Mouse (Mus musculus): ENCODE measurements around the gene Smurf2.

Gene Smurf2

DNA sequence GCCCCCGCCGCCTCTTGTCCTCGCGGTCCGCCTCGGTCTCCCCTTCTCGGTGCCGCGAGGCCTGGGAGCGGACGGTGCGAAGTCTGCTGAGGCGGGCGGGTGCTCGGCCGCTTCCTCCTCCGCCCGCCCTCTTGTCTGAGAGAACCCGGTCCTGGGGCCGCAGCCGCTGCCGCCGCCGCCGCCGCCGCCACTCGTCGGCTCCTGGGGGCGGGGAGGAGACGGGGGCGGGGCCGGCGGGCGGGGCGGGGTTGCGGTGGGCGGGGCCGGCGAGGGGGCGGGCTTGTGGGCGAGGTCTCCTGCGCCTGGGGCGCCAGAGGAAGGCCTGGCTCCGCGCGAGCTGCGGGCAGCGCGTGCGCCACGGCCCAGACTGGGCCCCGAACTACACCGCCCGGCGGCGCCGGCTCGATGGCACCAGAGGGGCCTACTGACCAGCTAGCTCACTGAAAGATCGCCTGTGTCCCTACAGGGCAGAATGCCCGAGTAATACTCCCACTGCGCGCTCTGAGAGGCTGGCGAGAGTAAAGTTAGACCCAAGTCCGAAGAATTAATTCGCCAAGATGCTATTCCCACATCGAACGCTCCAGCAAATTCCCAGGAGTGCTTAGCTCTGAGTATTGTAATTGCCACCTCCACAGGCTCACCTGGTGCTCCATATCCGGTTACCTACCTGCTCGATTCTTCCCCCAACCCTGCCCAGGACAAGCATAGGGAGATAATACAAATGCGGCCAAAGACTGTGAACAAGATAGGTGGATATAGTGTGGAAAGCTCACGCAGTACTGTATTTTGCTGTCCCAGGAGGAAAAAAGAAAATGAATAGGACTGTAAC is at the start of gene Smurf2:
Gene Smurf2, minus strand, starts transcription at position 165 of the 829 bp plus-strand sequence.
- WGBS = 4% methylated on average over 49 of the region's 72 CpGs

DNA sequence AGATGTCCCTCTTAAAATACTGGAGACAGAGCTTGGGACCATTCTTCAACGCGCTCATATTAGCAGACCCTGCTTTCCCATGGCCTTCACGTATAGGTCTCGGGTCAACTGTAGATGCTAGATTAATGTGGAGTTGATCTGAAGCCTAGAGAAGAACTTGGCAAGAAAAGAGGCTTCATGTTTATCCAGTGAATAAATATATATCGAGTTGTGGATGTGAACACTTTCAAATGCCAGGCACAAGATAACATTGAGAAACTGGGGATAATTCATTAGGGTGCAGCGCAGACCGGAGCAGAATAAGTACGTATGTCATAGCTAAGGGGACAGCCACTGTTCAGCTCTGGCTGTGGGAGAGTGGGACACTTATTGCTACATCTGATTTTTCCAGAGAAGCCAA is 49.3 kb upstream of the Smurf2 start:
- 94% methylated on average over 8 of the region's 8 CpGs for WGBS

DNA sequence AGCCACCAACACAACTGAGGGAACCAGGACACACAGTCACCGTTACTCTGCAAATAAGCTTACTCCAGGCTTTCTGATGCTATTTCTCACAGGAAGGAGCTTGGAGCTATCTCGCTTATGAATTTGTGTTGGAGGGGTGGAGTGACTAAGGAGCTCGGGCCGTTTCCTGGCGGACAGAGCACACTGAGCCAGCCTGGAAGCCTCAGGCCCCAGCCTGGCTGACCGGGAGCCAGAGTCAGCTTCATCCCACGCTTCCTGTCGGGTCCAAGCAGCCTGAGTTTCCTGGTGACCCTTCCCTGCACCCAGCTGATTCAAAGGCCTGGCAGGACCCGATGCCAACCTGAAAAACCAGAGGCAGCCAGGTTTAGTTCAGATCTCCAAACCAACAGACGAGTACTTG is 47.1 kb upstream of the Smurf2 start:
- WGBS = 66% methylated on average over 10 of the region's 10 CpGs

DNA sequence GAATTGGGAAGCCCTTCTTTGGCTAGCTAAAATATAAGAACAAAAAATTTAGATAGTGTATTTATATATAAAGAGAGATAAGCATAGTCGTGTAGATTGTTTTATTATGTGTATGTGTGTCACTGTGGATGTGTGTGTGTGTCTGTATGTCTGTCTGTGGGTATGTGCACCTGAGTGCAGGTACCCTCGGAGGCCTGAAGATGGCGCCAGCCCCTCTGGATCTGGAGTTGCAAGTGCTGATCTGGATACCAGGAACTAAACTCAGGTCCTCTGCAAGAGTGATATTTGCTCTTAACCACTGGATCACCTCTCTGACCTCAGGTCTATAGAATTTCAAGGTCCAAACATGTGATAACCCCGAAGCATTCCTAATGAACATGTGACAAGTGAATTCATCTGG is 45.4 kb upstream of the Smurf2 start:
- 92% methylated on average over 4 of the region's 4 CpGs for WGBS

DNA sequence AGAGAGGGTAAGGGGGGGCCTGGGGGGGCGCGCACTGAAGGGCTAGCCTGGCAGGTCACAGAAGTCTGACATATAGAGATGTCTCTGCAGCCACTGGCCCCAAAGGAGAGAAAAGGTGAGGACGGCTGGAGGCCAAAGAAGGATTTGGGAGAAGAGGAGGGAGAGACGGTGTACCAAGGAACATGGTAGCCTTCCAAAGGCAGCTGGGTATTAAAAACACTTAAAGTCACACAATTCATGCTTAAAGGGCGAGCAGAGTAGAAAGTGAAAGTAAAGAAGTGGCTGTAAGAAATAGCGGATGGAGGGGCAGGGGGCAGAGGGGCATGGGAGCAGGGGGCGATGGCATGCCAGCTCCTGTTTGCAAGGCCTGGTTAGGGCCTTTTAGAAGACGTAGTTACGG is 41.8 kb upstream of the Smurf2 start:
- 93% methylated on average over 9 of the region's 9 CpGs for WGBS

DNA sequence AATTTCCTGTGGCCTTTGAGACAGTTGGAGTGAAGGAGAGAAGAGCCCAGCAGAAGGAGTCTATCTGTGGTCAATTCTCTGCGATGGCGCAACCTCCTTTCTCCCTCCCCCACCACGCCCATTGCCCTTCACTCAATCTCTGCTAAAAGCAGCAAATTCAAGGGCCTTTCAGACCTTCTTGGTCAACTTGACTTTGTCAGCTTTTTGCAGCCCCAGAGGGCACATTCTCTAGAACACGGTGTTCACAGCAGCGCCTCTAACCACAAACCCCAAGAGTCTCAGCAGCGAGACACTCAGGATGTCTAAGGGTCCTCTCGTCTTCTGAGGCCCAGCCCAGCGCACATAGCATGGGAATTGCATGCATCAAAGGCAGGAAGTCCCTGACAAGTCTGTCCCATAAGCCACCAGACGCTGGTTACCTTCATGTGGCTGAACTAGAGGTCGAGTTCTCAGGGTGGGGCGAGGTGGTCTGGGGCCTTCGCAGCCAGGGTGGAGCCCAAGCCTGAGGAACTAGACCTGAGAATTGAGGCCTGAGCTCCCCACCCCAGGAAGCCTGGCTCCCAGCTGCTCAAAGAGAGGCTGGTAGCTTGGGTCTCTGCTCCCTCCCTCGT is 41.1 kb upstream of the Smurf2 start:
- 84% methylated on average over 13 of the region's 13 CpGs for WGBS

DNA sequence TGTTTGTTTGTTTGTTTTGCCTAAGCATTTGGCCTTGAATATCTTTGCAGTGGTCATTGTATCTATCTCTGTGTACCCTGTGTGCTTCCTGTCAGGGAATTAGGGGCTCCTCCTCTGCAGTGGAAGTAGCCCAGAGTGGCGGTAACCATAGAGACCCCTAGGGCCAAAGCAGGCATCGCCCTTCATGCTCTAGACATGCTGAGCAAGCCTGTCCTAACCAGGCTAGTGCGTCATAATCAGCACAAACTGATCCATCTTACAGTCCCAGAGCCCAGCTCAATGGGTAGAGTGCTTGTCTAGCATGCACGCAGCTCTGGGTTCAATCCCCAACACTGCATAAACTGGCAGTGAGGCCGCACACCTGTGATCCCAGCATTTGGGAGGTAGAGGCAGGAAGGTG is 38.6 kb upstream of the Smurf2 start:
- WGBS = 93% methylated on average over 5 of the region's 5 CpGs

DNA sequence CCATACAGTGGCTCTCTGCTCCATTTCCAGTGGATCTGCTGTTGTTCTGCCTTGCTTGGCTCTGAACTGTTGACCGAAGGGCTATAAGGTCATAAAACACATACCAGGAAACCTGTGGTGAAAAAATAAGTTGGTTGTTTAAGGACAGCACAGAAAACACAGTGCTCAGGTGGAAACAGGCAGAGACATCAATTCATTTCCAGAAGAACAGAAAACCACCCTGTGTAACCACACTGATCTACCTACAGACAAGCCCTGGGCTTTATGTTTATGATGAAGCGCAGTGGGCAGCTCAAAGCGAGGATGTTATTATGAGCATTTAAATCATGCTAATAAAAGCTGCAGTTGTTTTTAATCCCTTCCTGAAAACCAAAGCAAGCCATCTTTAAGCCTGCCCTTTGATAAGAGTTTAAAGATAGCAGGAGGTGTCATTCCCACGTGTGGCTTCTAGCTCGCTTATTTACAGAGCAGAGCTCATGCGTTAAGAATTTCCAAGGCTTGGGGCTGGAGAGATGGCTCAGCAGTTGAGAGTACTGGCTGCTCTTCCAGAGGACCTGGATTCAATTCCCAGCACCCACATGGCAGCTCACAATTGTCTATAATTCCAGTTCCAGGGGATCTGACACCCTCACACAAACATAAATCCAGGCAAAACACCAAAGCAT is 38.0 kb upstream of the Smurf2 start:
- WGBS = 87% methylated on average over 6 of the region's 6 CpGs

DNA sequence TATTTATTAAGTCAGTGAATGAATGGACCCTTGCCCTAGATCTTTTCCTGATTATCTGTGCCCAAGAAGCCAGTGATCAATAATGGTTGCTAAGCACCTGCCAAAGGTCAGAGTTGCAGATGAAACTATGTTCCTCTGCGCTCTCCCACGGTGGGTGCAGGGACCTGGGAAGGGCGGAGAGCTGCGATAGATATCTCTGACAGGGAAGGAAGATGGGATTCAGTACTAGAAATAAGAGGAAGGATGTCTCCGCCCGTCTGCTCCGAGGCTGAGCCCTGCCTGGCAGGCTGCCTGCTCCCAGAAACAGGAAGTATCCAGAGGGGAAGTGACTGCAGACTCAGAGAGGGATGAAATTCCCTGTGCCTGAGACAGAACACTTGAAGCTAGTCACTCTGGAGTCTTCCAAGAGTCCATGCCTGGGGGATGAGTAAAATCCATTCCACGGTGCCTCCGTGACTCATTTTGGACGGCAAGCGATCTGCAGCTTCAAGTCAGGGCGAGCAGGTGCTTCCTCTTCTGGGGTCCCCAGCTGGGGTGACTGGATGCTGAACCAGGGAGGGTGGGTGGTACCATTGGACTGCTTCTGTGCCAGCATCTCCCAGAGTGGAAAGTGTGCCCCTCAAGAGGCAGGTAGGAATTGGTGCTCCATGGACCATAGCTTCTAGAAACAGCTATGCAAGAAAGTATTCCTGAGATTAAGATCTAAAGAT is 36.9 kb upstream of the Smurf2 start:
- WGBS = 69% methylated on average over 12 of the region's 12 CpGs

DNA sequence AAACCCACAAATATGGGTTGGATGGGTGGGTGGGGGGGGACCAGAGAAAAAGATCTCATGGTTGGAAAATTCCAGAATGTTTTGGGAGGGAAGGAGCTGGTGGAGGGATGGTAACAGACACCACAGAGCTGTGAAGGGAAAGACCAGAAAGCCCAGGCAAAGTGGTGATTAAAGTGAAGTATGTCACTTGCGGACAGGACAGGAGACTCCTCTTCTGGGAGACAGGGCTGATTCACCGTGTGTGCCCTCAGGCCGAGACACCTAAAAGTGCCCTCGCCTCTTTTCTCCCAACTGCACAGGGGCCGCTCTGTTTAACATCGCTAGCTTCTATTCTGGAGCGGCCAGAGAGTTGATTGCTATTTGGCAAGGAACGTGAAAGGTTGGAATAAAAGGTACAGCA is 34.1 kb upstream of the Smurf2 start:
- 69% methylated on average over 8 of the region's 8 CpGs for WGBS

DNA sequence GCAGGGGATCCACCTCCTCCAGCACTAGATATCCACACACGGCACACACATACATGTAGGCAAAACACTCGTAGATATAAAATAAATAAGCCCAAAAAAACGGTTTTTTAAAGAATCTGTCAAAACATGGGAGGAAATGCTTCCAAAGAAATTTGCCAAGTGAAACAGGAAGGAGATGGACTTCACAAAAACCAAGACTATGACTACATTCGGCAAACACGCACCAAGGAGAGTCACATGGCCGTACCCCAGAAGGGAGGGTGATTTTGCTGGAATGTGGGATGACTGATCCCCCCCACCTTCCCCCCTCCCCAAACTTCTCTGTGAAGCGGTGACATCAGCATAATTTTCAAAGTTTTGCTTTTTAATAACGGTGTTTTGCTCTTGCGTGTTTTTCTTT is 33.6 kb upstream of the Smurf2 start:
- 65% methylated on average over 9 of the region's 9 CpGs for WGBS

DNA sequence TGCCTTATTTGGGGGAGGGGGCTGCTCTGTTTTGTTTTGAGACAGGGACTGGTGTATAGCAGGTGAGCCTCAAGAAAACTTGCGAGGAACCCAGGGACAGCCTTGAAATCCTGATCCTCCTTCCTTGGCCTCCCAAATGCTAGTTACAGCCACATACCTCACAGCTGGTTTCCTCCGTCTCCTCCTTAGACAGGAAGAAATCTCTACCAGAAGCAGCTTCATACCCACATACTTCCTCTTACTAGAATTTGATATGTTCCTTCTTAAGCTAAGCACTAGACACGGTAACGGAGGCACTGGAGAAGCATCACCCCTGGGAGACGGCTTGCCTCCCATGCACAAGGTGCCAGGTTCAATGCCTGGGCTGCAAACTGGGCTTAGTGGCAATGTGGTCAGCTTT is 16.8 kb upstream of the Smurf2 start:
- WGBS = 85% methylated on average over 5 of the region's 5 CpGs

DNA sequence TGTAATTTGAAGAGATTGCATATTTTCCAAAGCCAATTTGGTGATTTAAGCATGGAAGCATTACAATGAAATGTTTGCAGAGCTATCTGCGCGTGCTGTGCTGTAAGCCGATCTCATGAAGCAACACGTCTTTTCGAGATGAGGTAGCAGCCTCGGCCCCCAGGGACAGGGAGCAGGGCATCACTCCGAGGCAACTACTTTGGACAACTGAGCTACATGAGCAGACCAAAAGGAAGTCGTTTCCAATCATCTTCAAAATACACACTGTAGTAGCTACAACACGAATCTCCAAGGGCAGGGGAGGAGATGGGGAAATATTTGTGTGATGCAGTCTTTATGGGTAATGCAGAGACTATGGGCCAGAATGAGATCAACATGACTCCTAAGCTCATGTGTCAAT is 9.9 kb upstream of the Smurf2 start:
- 66% methylated on average over 9 of the region's 9 CpGs for WGBS

DNA sequence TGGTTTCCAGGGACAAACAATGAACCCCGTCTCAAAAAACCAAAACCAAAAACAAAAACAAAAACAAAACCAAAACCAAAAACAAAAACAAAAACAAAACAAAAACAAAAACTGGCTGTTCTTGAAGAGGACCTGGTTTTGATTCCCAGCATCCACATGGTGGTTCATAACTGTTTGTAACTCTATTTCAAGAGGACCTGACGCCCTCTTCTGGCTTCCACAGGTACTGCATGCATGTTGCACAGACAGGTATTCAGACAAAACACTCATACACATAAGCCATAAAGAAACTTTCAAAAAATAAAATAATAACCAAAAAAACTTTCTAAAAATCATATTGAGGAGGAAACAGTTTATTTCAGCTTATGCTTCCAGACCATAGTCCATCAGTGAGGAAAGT is 8.4 kb upstream of the Smurf2 start:
- 60% methylated on average over 2 of the region's 2 CpGs for WGBS

DNA sequence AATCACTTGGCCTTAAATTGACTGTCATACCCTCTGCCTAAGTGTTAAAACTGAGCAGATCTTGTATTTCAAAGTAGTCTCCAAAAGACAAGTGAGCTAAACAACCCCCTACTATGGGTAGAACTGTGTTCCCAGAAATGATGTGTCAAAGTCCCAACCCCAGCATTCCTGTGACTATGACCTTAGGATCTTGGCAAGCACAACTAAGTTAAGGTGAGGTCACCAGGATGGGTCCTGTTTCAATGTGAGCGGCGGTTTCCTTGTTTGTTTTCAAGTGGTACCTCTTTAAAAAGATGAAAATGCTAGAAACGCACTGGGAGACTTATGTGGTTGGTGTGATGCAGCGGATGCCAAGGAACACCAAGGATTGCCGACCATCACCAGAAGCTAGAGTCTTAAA is 7.4 kb upstream of the Smurf2 start:
- 97% methylated on average over 5 of the region's 5 CpGs for WGBS

DNA sequence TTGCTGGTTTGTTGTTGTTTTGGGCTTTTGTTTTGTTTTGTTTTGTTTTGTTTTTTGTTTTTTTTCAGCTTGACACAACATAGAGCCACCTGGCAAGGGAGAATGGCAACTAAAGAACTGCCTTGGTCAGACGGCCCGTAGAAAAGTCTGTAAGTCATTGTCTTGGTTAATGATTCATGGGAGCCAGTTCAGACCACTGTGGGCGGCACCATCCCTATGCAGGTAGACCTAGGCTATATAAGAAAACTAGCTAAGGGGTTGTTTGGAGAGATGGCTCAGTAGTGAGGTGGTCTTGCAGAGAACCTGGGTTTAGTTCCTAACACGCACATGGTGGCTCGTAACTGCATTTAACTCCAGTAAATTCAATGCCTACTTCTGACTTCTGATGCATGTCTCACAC is 6.7 kb upstream of the Smurf2 start:
- WGBS = 98% methylated on average over 5 of the region's 5 CpGs

DNA sequence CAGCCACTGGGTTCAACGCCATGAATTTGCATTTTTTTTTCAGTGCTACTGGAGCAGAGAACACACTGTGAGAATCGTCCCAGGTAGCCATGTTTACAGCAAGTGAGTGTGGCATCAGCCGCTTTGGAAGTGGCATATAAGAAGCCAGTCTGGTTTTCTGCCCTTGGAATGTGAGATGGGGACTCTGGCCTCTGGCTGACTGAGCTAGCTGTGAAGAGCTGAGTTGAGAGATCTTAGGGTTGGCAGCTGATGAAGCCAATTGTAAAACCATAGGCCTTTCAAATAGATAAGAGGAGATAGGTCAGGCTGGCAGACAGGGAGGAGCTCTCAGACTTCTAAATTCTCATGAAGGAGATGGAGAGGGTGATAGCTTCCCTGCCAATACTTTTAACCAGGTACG is 6.2 kb upstream of the Smurf2 start:
- WGBS = 80% methylated on average over 4 of the region's 4 CpGs

DNA sequence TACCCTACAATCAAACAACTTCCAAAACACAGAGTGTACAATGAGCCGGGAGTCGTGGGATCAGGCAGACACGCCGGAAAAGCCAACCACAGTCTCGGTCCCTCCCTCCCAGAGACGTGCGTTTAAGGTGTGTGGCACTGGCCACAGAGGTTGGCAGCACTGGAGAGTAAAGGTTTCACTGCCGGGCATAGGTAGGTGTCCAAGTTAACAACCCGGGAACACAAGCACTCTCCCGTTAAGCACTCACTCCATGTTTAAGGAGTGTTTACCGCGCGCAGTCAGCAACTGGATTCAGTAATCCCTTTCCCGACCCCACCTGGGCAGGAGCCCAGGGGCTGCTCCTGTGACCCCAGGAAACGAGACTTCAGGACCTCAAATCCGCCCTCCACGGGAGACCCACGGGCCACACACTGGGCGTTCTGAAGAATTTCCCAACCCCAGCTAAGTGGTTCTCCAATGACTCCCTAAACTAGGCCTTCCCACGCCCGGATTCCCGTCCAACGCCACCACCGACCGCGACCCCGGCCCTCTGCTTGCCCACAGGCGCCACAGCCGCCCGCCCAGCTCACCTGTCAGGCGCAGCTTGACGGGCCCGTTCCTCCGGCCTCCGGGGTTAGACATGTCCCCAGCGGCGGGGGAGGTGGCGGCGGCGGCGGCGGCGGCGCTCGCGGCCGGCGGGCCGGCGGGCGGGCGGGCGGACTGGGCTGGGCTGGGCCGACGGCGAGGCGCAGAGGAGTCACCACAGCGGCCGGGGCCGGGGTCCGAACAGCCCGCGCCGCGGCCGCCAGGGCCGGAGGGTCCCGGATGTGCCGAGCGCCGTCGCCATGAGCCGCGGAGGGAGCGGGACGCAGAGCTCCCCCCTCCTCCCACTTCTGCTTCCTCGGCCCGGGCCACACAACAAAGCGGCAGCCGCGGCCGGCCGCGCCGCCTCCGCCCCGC is 634 bp downstream of the Smurf2 start:
- 1% methylated on average over 84 of the region's 87 CpGs for WGBS

DNA sequence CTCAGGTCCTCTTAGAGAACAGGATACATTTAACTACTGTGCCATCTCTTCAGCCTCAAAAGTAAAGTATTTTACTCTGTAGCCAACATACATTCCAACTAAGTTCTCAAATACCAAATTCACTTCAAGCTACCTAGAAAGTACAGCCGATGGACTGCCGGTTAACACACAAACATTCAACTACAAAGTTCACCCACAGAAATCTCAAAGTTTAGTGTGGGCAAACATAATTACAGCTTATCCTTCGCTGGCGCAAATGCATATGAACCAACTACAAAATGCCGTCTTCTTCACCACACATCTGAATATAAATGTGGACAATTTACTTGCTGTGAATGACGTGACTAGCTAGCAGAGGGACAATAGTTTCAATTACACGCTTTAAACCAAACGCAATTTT is 1.6 kb downstream of the Smurf2 start:
- 7% methylated on average over 8 of the region's 8 CpGs for WGBS

DNA sequence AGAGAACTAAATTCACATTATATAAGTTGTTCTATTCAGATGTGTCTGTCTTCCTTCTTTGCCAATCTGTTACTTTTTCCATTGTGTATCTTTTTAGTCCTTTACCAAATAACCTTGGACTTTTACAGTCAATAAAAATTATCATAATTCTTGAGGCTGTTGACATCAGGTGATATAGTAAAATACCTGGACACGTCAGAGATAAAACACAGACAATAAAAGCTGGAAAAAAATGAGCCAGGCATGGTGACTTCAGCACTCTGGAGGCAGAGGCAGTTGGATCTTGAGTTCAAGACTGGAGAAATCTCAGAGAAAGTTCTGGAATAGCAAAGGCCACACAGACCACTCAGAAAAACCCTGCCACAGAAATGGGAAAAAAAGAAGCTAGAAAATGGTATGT is 13.3 kb downstream of the Smurf2 start:
- WGBS = 94% methylated on average over 1 of the region's 1 CpGs

DNA sequence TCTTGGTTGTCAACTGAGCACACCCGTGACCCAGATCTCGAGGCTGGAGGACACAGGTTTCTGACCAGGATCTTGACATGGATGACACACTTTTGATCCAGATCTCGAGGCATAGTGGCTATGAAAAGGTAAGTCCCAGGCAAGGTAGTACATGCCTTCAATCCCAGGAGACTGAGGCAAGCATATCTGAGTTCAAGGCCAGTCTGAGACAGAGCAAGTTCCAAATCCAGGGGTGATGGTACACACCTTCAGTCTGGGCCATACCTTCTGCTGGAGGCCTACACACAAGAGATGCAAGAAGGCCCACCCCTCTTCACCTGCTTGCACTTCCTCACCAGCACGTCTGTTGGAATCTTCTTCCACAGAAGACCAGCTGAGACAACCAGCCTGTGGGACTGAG is 14.8 kb downstream of the Smurf2 start:
- WGBS = 92% methylated on average over 4 of the region's 4 CpGs
